Mouse (Mus musculus) intestine, embryonic 15.5 days (tissue): ENCODE measurements at regions not wholly inside any gene's neighbourhood (a gene's known extent, or its start where the extent isn't known, plus 50 kb on each side); places are given as distances from the start of the nearest gene placed in this dataset.
A peak's percentile ranks its signal among the peaks of the same experiment; 100 is the strongest.

Experiments used
- ATAC-seq: fragments of 200-750 bp; cut with Nextera tagmentation; 2 replicates; pipeline ENCODE4 v1.8.0; 2017; ENCODE audit warnings: moderate TSS enrichment, moderate library complexity
- H3K27ac ChIP-seq: fragments of 300-500 bp; sonication (generic); 2 replicates; pipeline ENCODE4 v1.5.1; 2015; ENCODE audit warnings: mild to moderate bottlenecking, inconsistent platforms
- H3K27me3 ChIP-seq: fragments of 300-500 bp; sonication (generic); replicated peaks from 2 replicates; pipeline ENCODE4 v1.6.1; 2015; ENCODE audit warnings: inconsistent platforms
- H3K36me3 ChIP-seq: fragments of 300-500 bp; sonication (generic); 2 replicates; pipeline ENCODE4 v1.6.1; 2015; ENCODE audit warnings: inconsistent platforms
- H3K4me1 ChIP-seq: fragments of 300-500 bp; sonication (generic); replicated peaks from 2 replicates; pipeline ENCODE4 v1.6.1; 2015; ENCODE audit warnings: inconsistent platforms
- H3K4me2 ChIP-seq: fragments of 300-500 bp; sonication (generic); replicated peaks from 2 replicates; pipeline ENCODE4 v1.6.1; 2015; ENCODE audit warnings: mild to moderate bottlenecking, inconsistent platforms
- H3K4me3 ChIP-seq: fragments of 300-500 bp; sonication (generic); replicated peaks from 2 replicates; pipeline ENCODE4 v1.5.1; 2015; ENCODE audit warnings: inconsistent platforms
- H3K9ac ChIP-seq: fragments of 300-500 bp; sonication (generic); 2 replicates; pipeline ENCODE4 v1.6.1; 2015; ENCODE audit warnings: inconsistent platforms
- H3K9me3 ChIP-seq: fragments of 300-500 bp; sonication (generic); 2 replicates; pipeline ENCODE4 v1.6.1; 2016; ENCODE audit warnings: inconsistent platforms
- WGBS: fragments of 180-500 bp; shearing (Covaris S2); methylation state at CpG from one replicate; pipeline ENCODE4 v1.1.7; 2015; 5-methylcytosine and 5-hydroxymethylcytosine counted together

- Histone ChIP-seq H3K4me2 (no peak overlapping the region), H3K36me3 (no peaks in the 10 kb centered on the region), H3K9me3 (no peaks in the 10 kb centered on the region), H3K27ac (0 out of 2 replicates have a peak overlapping the region, but pooled peaks have one; percentile 13), H3K27me3 (no peaks in the 10 kb centered on the region), H3K4me3 (no peak overlapping the region), H3K9ac (no peak overlapping the region), H3K4me1 (peaks cover 11% of the 10 kb centered on the region)
- no peak for ATAC-seq
- WGBS: 63% methylated on average over 4 of the region's 4 CpGs
Observed at GRCm38 (mm10) chr9:67111836-67112584, 62.8 kb upstream of the Tpm1 start.

DNA sequence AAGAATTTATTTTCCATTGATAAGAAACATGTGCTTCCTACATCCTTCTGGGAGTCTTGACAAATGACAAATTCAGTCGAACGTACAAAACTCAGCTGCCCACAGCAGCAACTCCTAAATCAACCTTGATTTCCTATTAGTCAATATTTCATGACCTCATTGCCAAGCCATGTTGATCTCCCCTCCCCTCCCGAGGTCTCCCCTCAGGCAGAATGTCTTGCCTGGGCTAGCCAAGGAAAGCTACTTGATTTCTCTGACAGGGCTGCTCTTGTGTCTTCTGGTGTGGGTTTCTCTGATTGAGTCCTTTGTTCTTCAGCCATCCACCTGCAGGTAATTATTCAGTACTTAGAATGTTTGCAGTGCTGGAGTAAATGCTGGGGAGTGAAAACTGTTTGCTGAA lies 58.7 kb upstream of the Tpm1 start:
- Histone ChIP-seq H3K4me3 (no peak overlapping the region), H3K27me3 (no peaks in the 10 kb centered on the region), H3K9me3 (no peaks in the 10 kb centered on the region), H3K27ac (no peak overlapping the region), H3K4me2 (no peak overlapping the region), H3K4me1 (no peaks in the 10 kb centered on the region; the same call in 1 of the 2 replicates), H3K9ac (no peak overlapping the region), H3K36me3 (no peaks in the 10 kb centered on the region)
- 29% methylated on average over 3 of the region's 3 CpGs for WGBS
- no peak for ATAC-seq

- Histone ChIP-seq H3K4me1 (peaks cover 4% of the 10 kb centered on the region), H3K9me3 (no peaks in the 10 kb centered on the region), H3K4me3 (no peak overlapping the region), H3K27ac (no peak overlapping the region), H3K9ac (no peak overlapping the region), H3K36me3 (no peaks in the 10 kb centered on the region), H3K27me3 (no peaks in the 10 kb centered on the region), H3K4me2 (no peak overlapping the region)
- ATAC-seq: peak; percentile 46; the same call in 1 of the 2 replicates
- WGBS: 16% methylated on average over 9 of the region's 9 CpGs
Observed at GRCm38 (mm10) chr9:67105867-67106266, 56.7 kb upstream of the Tpm1 start.

GRCm38 (mm10) chr9:67105216-67105615 lies 56.0 kb upstream of the Tpm1 start:
- Histone ChIP-seq H3K9me3 (no peaks in the 10 kb centered on the region), H3K27me3 (no peaks in the 10 kb centered on the region), H3K9ac (no peak overlapping the region), H3K4me3 (no peak overlapping the region), H3K4me1 (peaks cover 4% of the 10 kb centered on the region), H3K36me3 (no peaks in the 10 kb centered on the region), H3K4me2 (no peak overlapping the region), H3K27ac (no peak overlapping the region)
- no peak for ATAC-seq
- WGBS: 80% methylated on average over 2 of the region's 2 CpGs

- ATAC-seq: no peak
- no peak overlapping the region for H3K4me3 ChIP-seq
- WGBS: 64% methylated on average over 4 of the region's 4 CpGs
- H3K4me2 ChIP-seq: no peak overlapping the region
- no peaks in the 10 kb centered on the region for H3K9me3 ChIP-seq
- no peak overlapping the region for H3K9ac ChIP-seq
- H3K27ac ChIP-seq: no peak overlapping the region
- no peaks in the 10 kb centered on the region for H3K36me3 ChIP-seq
- no peaks in the 10 kb centered on the region for H3K27me3 ChIP-seq
- peaks cover 4% of the 10 kb centered on the region for H3K4me1 ChIP-seq
Observed at GRCm38 (mm10) chr9:67104616-67105015, 55.4 kb upstream of the Tpm1 start.

DNA sequence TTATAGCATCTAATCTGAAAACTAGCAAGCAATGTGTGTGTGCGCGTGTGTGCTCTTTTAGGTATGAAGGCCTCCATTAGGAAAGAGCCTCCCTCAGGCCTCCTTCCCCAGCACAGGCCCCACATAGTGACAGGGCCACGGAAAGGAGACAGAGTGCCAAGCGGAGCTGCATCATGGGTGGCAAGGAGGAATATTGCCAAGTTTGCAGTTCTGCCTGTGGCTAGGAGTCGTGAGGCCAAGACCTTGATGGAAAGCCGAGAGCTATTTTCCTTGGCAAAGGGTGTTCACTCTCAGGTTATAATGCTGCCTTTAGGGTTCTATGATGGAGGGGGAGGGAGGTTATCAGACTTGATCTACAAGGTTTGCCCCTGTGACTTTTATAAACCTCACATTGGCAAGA lies 53.4 kb upstream of the Tpm1 start:
- H3K27ac ChIP-seq: no peak overlapping the region
- no peak overlapping the region for H3K4me3 ChIP-seq
- no peaks in the 10 kb centered on the region for H3K9me3 ChIP-seq
- no peak overlapping the region for H3K4me2 ChIP-seq
- H3K36me3 ChIP-seq: no peaks in the 10 kb centered on the region
- no peaks in the 10 kb centered on the region for H3K27me3 ChIP-seq
- WGBS: 58% methylated on average over 6 of the region's 6 CpGs
- H3K9ac ChIP-seq: no peak overlapping the region
- no peak for ATAC-seq
- H3K4me1 ChIP-seq: peaks cover 10% of the 10 kb centered on the region

DNA sequence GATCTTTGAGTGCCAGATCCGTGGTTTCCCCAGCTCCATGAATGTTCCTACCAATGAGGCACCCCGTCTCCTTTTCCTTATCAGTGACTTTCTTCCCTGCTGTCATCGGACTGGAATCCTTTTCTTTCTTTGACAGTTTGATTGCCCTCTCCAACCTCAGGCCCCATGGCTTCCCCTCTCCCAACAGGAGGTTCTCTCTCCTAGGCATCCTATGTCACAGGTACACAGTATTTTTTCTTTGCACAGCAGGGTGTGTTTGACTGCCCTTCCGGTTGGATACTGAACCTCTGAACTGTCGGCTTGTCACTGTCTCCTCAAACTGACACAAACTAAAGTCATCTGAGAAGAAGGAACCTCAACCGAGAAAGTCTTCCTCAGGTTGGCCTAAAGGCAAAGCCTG lies 50.3 kb upstream of the Tpm1 start:
- no peak overlapping the region for H3K9ac ChIP-seq
- no peaks in the 10 kb centered on the region for H3K27me3 ChIP-seq
- no peak overlapping the region for H3K4me2 ChIP-seq
- peaks cover 10% of the 10 kb centered on the region for H3K4me1 ChIP-seq
- 37% methylated on average over 6 of the region's 6 CpGs for WGBS
- ATAC-seq: peak; percentile 65
- no peak overlapping the region for H3K4me3 ChIP-seq
- H3K9me3 ChIP-seq: no peaks in the 10 kb centered on the region
- H3K36me3 ChIP-seq: no peaks in the 10 kb centered on the region
- 0 out of 2 replicates have a peak overlapping the region, but pooled peaks have one; percentile 32 for H3K27ac ChIP-seq
